Mouse (Mus musculus) cerebellum, adult 9-11 months (tissue): ENCODE results near the gene Pex26.

Experiments
- DNase-seq: peaks from one replicate; pipeline ENCODE4 v3.0.0; 2022

Pex26 gene

GRCm38 (mm10) chr6:121167381-121167975 is 16.0 kb upstream of the Pex26 start:
- DNase-seq, result no peak

- DNase-seq, result no peak
Measured at GRCm38 (mm10) chr6:121171102-121171501, 12.4 kb upstream of the Pex26 start.

DNA sequence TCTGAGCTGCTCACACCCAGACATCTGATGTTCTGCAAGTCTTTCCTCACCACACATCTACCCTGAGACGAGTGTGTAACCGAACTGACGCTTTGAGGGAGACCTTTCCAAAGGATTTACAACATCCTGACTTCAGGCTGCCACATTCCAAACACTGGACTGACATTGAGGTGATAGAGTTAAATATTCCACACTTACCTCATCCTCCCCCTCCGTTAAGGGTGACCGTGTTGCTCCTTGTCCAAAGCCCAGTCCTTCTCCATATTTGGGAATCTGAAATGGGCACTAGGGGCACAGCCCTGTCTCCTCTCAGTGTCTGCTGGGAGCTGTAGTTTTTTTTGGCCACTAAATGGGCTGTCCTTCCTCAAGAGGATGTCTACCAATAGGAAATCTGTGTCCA is 10.0 kb upstream of the Pex26 start:
- no peak for DNase-seq

DNA sequence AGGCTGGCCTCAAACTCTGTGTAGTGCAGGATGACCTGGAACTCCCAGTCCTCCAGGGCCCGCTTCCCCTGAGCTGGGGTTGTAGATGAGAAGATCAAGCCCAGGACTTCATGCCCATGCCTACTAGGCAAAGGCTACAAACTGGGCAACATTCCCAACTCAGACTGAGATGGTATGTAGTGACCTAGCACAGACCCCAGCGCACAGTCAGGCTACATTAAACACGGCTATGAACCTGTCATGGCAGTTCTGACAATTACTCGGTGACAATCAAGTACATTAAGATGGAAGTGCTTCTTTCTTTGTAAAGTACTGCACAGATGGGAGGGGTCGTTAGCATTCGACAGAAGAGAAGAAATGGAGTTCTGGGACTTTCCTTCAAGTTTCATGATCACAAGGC is 8.7 kb upstream of the Pex26 start:
- DNase-seq, result no peak

- DNase-seq, result no peak
Measured at GRCm38 (mm10) chr6:121176011-121176730, 7.3 kb upstream of the Pex26 start.

DNA sequence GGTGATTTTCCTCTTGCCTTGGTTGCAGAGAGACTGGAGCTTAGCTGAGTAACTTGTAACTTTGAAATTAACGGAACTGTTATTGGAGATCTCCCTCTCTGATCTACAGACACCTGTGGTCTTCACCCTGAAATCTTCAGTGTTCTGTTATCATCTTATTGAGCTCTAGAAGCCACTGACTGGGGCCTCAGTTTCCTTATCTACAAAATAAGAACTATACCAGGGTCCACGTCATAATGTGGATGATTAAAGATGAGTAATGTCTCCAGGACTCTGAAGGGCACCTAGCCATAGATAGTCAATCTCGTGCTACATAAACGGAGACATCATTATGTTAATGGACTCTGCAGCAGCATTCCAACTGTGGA is 6.8 kb upstream of the Pex26 start:
- no peak for DNase-seq

GRCm38 (mm10) chr6:121177118-121177708 is 6.3 kb upstream of the Pex26 start:
- DNase-seq, result no peak

DNA sequence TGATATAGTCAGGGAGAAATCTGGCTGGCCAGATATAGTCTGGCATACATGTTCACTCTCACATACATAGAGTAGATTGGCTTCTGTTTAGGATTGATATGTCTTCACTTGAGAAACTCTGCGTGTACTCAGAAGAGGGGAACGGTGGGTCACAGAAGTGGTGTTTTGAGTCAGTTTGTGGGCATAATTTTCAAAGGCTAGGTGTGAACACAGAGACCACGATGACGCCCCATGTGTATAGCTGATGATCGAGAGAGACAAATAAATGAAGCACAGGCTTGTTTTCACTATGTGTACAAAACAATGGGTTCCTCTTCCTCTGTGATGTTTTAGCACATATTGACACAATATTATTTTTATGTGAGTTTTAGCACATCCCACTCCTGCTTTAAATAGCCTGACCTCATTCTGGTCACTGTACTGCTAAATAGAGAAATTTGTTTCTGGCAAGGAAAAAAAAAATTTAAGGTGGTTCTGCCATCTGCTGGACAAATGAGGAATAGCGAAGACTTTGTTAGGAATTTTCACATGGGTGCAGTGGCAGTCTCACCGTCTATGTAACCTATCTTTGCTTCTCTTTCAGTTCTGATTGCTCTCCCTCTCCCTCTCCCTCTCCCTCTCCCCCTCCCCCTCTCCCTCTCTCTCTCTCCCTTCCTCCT is 4.6 kb upstream of the Pex26 start:
- DNase-seq, result peak; percentile 73

- no peak for DNase-seq
Measured at GRCm38 (mm10) chr6:121179846-121180245, 3.6 kb upstream of the Pex26 start.

GRCm38 (mm10) chr6:121184198-121185140 is 1.0 kb downstream of the Pex26 start:
- peak; percentile 75 for DNase-seq

- peak; percentile 38 for DNase-seq
Measured at GRCm38 (mm10) chr6:121185232-121185631, 1.8 kb downstream of the Pex26 start.

DNA sequence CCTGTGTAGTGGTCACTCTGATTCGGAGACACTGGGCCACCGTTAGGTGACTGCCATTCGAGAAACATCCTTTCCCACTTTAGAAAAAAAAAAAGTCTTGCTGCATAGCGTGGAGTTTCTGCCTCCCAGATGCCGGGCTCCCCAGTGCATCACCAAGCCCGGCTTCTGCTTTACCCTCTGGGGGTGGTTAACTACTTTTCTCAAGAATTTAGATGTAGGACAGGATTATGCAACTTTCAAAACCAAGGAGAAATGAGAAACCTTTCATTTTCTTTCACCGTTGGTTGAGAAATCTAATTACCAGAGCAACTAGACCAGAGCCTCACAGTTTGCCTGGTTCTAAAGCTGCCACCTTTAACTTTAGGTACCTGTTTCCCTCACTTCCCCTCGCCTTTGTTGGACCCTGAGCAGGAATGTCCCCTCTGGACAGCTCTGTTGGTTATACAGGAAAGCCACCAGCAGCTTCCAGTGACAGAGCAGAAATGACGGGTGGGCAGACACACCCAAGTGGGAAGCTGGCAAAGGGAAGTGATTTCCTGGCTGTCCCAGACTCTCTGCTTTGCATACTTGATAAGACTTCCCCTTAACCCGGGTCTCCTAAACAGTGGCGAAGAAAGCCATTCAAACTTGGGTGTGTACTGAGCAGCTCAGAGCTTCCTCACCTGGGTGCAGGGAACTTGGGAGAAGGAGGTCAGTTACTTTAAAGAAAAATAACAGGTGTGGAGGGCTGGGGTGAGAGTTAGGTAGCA is 8.0 kb downstream of the Pex26 start:
- DNase-seq, result no peak

- DNase-seq, result no peak
Measured at GRCm38 (mm10) chr6:121194061-121194955, 10.8 kb downstream of the Pex26 start.

DNA sequence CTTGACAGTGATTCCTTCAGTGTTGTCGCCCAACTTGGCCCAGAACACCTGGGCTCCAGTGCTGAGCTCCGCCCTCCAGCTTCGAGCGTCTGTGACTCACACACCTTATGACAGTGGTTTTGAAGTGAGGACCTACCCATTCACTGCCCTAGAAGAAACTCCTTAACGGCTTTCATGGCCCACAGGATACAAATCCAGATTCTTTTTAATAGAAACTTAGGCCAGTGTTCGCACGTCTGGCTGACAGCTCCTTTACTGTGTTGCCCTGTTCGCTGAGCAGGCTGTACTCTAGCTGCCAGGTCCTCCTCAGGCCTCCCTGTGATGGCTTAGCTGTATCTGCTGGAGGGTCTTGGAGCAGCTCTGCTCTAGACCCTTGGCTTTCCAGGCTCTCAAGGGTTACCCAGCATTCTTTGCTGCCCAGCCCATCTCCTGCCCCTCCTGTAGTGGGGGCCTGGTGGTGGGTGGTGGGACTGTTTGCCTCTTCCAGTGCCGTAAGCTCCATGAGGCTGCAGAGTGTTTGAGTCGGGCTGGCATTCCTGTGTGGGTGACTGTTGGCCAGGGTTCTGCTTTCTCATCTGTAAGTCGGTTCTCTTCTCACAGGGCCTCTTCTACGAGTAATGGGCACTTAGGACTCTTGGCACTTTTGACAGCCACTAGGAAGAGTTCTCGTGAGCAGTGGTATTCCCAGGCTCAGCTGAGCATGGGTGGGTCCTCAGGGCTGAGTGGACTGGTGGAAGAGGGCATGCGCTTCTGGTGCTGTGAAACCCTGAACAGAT is 11.7 kb downstream of the Pex26 start:
- no peak for DNase-seq

DNA sequence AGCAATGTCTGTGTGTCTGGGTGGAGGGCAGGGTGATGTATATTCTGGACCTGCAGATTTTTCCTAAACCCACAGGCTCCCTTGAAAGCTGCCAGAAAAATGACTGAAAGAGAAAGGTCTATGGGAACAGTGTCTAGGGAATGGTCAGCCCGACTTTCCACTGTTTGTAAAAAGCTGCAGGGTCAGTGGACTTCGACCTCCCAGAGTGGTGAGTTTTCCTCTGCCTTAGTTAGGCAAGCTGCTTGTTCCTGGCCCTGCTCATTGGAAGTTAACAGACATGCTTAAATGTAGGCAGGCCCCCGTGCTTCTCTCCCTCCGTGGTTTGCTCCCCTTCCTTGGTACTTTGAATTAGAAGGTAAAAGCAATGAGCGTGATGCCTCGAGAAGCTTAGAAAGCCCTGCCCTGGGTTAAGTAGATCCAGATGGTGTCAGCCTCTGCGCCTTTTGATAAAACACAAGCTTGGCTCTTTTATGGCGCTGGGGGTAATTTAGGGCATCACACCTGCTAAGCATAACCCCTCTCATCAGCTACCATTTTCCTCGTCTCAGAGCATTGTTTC is 14.4 kb downstream of the Pex26 start:
- no peak for DNase-seq

GRCm38 (mm10) chr6:121200458-121200857 is 17.0 kb downstream of the Pex26 start:
- no peak for DNase-seq

- no peak for DNase-seq
Measured at GRCm38 (mm10) chr6:121202026-121202425, 18.6 kb downstream of the Pex26 start.

DNA sequence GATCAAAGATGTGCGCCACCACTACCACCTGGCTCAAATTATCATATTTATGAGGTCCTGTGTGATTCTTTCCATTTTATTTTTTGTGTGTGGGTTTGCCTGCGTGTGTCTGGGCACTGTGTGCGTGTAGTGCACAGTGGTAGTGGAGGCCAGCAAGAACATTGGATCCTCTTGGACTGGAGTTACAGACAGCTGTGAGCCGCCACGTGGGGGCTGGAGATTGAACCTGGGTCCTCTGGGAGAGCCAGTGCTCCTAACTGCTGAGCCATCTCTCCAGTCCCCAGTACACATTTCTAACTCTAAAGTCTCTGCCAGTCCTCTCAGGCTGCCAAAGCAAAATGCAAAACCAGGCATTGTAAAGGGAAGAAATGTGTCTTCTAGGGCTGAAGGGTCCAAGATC is 23.0 kb downstream of the Pex26 start:
- no peak for DNase-seq

- no peak for DNase-seq
Measured at GRCm38 (mm10) chr6:121209584-121209983, 26.1 kb downstream of the Pex26 start.
